Mouse (Mus musculus) limb, embryonic 11.5 days (tissue): ENCODE measurements at regions not wholly inside any gene's neighbourhood (a gene's known extent, or its start where the extent isn't known, plus 50 kb on each side); places are given as distances from the start of the nearest gene placed in this dataset.

Experiments used
- ATAC-seq: fragments of 200-750 bp; cut with Nextera tagmentation; 2 replicates; pipeline ENCODE4 v1.8.0; 2017; ENCODE audit warnings: low read depth; ENCODE audit not compliant: insufficient number of reproducible peaks, low FRiP score, low TSS enrichment
- DNase-seq: peaks from one replicate; pipeline ENCODE4 v3.0.0-alpha.2; 2015; ENCODE audit warnings: low spot score
- H3K27ac ChIP-seq: fragments of 300-500 bp; sonication (generic); replicated peaks from 2 replicates; pipeline ENCODE4 v1.5.1; 2014; ENCODE audit warnings: low read depth, mild to moderate bottlenecking, low read length
- H3K27me3 ChIP-seq: fragments of 300-500 bp; sonication (generic); 2 replicates; pipeline ENCODE4 v1.6.1; 2014; ENCODE audit warnings: mild to moderate bottlenecking, low read length, mixed read lengths; ENCODE audit not compliant: control insufficient read depth, insufficient read depth
- H3K36me3 ChIP-seq: fragments of 300-500 bp; sonication (generic); 2 replicates; pipeline ENCODE4 v1.6.1; 2014; ENCODE audit warnings: mild to moderate bottlenecking, low read length, moderate library complexity, mixed read lengths; ENCODE audit not compliant: control insufficient read depth, insufficient read depth
- H3K4me1 ChIP-seq: fragments of 300-500 bp; sonication (generic); 2 replicates; pipeline ENCODE4 v1.6.1; 2014; ENCODE audit warnings: low read length, mixed read lengths; ENCODE audit not compliant: control insufficient read depth, insufficient read depth
- H3K4me2 ChIP-seq: fragments of 300-500 bp; sonication (generic); 2 replicates; pipeline ENCODE4 v1.6.1; 2014; ENCODE audit warnings: low read depth, mild to moderate bottlenecking, moderate library complexity; ENCODE audit not compliant: severe bottlenecking
- H3K4me3 ChIP-seq: fragments of 300-500 bp; sonication (generic); 2 replicates; pipeline ENCODE4 v1.5.1; 2014; ENCODE audit warnings: low read depth, low read length
- H3K9ac ChIP-seq: fragments of 300-500 bp; sonication (generic); 2 replicates; pipeline ENCODE4 v1.6.1; 2014; ENCODE audit warnings: mild to moderate bottlenecking, low read length
- H3K9me3 ChIP-seq: fragments of 300-500 bp; sonication (generic); 2 replicates; pipeline ENCODE4 v1.6.1; 2016; ENCODE audit warnings: low read length; ENCODE audit not compliant: control insufficient read depth
- WGBS: fragments of 180-500 bp; shearing (Covaris S2); extraction: QIAGEN DNeasy Blood & Tissue Kit; methylation state at CpG from one replicate; pipeline ENCODE4 v1.1.7; 2014; 5-methylcytosine and 5-hydroxymethylcytosine counted together

DNA sequence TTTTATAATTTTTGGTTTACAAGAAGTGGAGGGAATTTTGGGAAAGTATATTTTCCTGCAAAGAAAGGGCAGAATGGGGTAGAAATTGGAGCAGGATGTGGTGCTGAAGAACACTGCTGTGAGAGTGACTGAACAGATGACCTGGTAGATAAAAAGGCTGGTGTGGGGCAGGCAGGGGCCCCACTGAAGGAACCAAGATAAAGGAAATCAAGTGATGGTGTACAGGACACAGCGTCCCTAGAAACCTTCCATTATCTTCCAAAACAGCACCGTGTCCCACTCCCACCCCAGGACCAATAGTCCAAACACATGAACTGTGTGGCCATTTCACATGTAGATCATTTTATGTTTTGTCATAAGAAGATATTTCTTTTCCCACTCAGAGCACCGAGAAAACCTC, 224.2 kb downstream of the Pmp22 start:
- Histone ChIP-seq H3K4me1 (no peaks in the 10 kb centered on the region), H3K36me3 (no peaks in the 10 kb centered on the region), H3K27me3 (no peaks in the 10 kb centered on the region), H3K9me3 (no peaks in the 10 kb centered on the region; the same call in 1 of the 2 replicates), H3K4me2 (no peak overlapping the region), H3K9ac (no peak overlapping the region), H3K27ac (no peak overlapping the region), H3K4me3 (no peak overlapping the region)
- DNase-seq (no peak), ATAC-seq (no peak)
- 86% methylated on average over 3 of the region's 3 CpGs for WGBS

DNA sequence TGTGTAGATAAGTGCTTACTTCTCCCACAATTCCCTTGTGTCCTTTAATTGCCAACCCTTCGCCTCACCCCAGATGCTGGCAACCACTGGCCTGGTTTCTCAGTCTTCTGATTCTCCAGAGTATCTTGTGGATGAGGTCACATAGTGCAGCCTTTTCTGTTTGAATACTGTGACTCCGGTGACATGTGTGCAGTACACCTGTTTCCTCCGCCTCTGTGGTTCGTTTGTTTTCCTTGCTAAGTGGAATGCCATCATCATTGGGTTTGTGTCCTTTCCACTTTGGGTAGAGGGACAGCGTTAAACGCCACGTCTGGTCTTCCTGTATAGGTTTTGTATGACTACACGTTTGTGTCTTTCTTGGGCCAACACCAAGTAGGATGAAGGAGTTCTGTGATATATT, 224.9 kb downstream of the Pmp22 start:
- no peaks in the 10 kb centered on the region for H3K4me1 ChIP-seq
- H3K4me2 ChIP-seq, result no peak overlapping the region
- no peak for DNase-seq
- H3K36me3 ChIP-seq, result no peaks in the 10 kb centered on the region
- no peaks in the 10 kb centered on the region for H3K27me3 ChIP-seq
- 90% methylated on average over 8 of the region's 8 CpGs for WGBS
- H3K9me3 ChIP-seq, result no peaks in the 10 kb centered on the region; the same call in 1 of the 2 replicates
- no peak overlapping the region for H3K9ac ChIP-seq
- ATAC-seq, result no peak
- no peak overlapping the region for H3K27ac ChIP-seq
- no peak overlapping the region for H3K4me3 ChIP-seq

DNA sequence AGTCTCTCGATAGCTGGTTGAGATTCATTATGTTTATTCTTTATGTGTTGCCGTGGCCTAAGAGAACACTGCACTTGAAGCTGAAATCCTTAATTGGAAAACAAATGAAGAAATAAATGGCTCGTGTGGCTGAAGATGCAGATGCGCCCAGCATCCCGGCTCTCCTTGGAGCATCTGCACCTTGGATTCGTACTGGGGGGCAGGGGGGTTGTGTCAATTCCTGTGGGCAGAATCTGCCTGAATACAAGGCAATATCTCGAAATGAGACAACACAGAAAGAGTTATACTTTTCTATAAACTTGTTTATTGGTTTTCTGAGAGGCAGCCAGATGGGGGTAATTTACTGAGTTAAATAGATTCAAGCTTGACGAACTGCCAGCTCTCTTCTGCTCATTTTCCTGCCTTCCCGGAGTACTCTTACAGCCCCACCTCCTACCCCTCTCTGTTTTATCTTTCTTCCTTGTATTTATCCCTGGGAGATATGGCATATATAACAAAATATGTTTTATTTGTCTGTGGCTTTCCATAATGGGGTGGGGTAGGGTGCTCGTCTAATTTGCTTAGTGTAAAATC, 229.1 kb downstream of the Pmp22 start:
- DNase-seq, result no peak
- no peak for ATAC-seq
- WGBS, result 69% methylated on average over 10 of the region's 10 CpGs
- Histone ChIP-seq H3K4me1 (no peaks in the 10 kb centered on the region), H3K4me3 (no peak overlapping the region), H3K9ac (no peak overlapping the region), H3K36me3 (no peaks in the 10 kb centered on the region), H3K27ac (no peak overlapping the region), H3K9me3 (no peaks in the 10 kb centered on the region; the same call in 1 of the 2 replicates), H3K4me2 (no peak overlapping the region), H3K27me3 (no peaks in the 10 kb centered on the region)

DNA sequence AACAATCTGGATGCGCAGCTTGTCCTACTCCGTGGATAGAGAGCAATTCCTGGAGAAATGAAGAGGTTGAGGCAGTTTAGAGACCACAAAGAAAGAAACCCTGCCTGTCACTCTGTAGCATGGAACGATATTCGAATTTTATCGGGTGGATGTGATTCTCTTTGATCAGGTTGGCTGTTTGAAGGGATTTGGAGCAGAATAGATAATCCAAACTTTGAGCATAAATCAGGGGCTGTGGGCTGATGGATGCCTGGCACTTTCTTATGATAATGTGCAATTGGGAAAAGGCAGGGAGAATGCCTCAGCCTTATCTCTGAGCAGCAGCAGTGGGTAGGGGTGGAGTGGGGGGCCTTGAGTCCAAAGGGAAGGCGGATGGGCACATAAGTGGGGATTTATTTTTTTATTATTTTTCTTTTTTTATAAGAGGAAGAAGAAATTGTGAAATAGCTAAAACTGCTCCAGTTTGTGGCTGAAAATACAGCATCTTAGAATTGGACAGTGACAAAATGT, 239.0 kb downstream of the Pmp22 start:
- Histone ChIP-seq H3K9ac (no peak overlapping the region), H3K36me3 (no peaks in the 10 kb centered on the region), H3K4me1 (no peaks in the 10 kb centered on the region), H3K4me3 (no peak overlapping the region), H3K27ac (no peak overlapping the region), H3K27me3 (no peaks in the 10 kb centered on the region), H3K9me3 (no peaks in the 10 kb centered on the region), H3K4me2 (no peak overlapping the region)
- DNase-seq (no peak), ATAC-seq (no peak)
- 92% methylated on average over 6 of the region's 6 CpGs for WGBS

DNA sequence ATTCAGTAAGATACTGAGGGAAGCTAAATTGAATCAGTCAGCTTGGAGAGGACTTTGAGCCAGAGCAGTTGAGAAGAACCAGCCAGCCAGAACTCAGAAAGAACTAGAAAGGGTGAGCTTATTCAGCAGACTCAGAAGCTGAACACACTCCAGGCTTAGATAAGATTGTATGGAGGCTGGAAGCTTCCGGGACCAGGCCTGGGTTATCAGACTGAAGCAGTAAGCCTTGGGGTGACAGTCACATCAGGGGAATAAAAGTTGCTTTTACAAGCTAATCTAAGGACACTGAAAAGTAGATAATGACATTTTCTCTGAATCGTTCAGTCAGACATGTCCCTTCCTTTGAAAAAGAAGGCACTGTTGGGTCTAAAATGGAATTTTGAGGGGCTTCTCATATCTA, 240.7 kb downstream of the Pmp22 start:
- H3K27me3 ChIP-seq, result no peaks in the 10 kb centered on the region
- no peak overlapping the region for H3K4me2 ChIP-seq
- H3K27ac ChIP-seq, result no peak overlapping the region
- 94% methylated on average over 2 of the region's 2 CpGs for WGBS
- no peak for ATAC-seq
- no peak for DNase-seq
- H3K9ac ChIP-seq, result no peak overlapping the region
- no peaks in the 10 kb centered on the region for H3K36me3 ChIP-seq
- H3K9me3 ChIP-seq, result no peaks in the 10 kb centered on the region
- H3K4me3 ChIP-seq, result no peak overlapping the region
- H3K4me1 ChIP-seq, result no peaks in the 10 kb centered on the region

DNA sequence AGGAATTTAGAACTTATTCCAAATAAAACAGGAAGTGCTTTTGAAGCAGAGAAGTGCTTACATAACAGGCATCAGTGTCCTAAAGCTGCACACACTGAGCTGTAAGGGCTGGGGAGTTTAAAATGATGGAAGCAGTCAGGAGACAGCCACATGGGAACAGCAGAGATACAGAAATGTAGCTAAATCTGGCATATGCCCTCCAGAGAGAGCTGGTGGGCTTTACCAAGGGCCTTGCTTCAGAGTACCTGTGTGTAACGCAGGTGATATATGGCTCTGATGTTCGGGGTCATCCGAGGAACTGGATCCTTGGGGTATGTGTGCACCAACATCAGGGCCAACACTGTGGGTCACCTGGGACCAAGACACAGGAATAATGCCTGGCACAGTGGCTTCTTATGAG, 247.5 kb downstream of the Pmp22 start:
- WGBS, result 88% methylated on average over 3 of the region's 3 CpGs
- H3K9ac ChIP-seq, result no peak overlapping the region
- ATAC-seq (no peak), DNase-seq (no peak)
- H3K27ac ChIP-seq, result no peak overlapping the region
- H3K4me1 ChIP-seq, result no peaks in the 10 kb centered on the region
- H3K27me3 ChIP-seq, result no peaks in the 10 kb centered on the region
- H3K4me3 ChIP-seq, result no peak overlapping the region
- H3K4me2 ChIP-seq, result no peak overlapping the region
- H3K36me3 ChIP-seq, result no peaks in the 10 kb centered on the region
- H3K9me3 ChIP-seq, result no peaks in the 10 kb centered on the region

DNA sequence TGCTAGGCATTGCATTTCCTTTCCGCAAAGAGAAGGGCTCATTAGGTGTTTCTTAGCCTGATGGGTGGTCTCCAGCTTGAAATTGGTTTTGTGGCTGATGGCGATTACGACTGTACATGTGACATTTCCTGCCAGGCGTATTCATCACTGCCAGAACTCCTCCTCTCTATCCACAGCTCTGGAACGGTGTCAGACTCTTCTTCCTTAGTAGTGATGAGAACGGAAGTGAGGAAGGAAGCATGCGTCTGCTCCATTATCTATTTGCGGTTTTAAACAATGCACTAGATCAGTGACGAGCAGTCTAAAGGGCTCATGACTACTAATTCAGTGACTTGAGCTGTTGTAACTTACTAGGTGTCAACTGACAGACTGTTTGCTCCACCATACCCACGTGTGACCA, 248.2 kb downstream of the Pmp22 start:
- ATAC-seq (no peak), DNase-seq (no peak)
- Histone ChIP-seq H3K9me3 (no peaks in the 10 kb centered on the region), H3K4me2 (no peak overlapping the region), H3K4me1 (no peaks in the 10 kb centered on the region), H3K4me3 (no peak overlapping the region), H3K27ac (no peak overlapping the region), H3K9ac (no peak overlapping the region), H3K27me3 (no peaks in the 10 kb centered on the region), H3K36me3 (no peaks in the 10 kb centered on the region)
- WGBS, result 59% methylated on average over 10 of the region's 10 CpGs

DNA sequence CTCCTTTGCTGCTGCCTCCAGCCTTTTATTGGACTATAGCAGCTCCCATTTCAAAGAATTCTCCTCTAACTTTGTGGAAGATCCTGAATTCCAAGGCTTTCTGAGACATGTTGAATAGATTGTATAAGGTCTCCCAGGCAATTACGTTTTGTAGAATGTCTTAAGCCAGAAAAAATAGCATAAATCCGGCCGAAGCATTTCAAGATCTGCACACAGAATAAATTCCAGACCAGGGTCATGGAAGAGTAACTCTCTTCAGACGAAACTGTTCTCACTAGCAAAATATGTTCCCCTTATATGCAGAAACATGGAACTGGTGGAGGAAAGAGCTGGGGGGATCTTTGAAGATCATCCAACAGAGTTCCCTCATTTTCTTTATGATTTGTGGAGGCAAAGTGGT, 259.5 kb downstream of the Pmp22 start:
- DNase-seq (no peak), ATAC-seq (no peak)
- no peaks in the 10 kb centered on the region for H3K27me3 ChIP-seq
- WGBS, result 86% methylated on average over 4 of the region's 4 CpGs
- no peak overlapping the region for H3K4me2 ChIP-seq
- H3K4me3 ChIP-seq, result no peak overlapping the region
- H3K4me1 ChIP-seq, result no peaks in the 10 kb centered on the region
- no peak overlapping the region for H3K9ac ChIP-seq
- no peaks in the 10 kb centered on the region for H3K36me3 ChIP-seq
- no peak overlapping the region for H3K27ac ChIP-seq
- H3K9me3 ChIP-seq, result no peaks in the 10 kb centered on the region

DNA sequence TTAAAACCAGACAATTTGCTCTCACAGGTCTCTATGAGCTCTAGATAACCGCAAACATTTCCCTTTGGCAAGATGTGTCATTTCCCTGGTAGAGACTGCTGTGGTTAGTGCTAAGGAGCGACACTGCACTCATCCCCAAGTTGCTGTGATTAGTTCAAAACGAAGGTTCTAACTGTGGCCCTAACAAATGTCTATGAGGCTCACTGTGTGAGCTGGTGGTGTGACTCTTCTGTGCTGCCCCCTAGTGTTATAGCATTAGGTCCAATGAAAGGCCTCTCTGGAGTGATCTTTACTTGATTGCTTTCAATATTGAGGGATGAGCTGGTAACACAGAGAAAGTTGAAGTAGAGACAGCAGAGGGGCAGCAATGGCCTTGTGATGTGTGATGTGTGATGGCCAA, 262.7 kb downstream of the Pmp22 start:
- DNase-seq, result no peak
- no peak for ATAC-seq
- WGBS, result 58% methylated on average over 3 of the region's 3 CpGs

More for the DNA sequence above, 262.7 kb downstream of the Pmp22 start:
- H3K9ac ChIP-seq, result no peak overlapping the region
- no peaks in the 10 kb centered on the region for H3K4me1 ChIP-seq
- no peaks in the 10 kb centered on the region for H3K9me3 ChIP-seq
- H3K27me3 ChIP-seq, result no peaks in the 10 kb centered on the region
- H3K4me2 ChIP-seq, result no peak overlapping the region
- no peaks in the 10 kb centered on the region for H3K36me3 ChIP-seq
- H3K27ac ChIP-seq, result no peak overlapping the region
- no peak overlapping the region for H3K4me3 ChIP-seq
